Mouse (Mus musculus) urinary bladder, postnatal 4 days (tissue): Measurements from ENCODE around the gene Srebf2.

ENCODE experiments used
- DNase-seq, 2 experiments: peaks; one replicate each; pipeline ENCODE4 v3.0.0; 2021 to 2022; ENCODE audit warnings: low spot score in 2 of 2

Srebf2 gene

DNA sequence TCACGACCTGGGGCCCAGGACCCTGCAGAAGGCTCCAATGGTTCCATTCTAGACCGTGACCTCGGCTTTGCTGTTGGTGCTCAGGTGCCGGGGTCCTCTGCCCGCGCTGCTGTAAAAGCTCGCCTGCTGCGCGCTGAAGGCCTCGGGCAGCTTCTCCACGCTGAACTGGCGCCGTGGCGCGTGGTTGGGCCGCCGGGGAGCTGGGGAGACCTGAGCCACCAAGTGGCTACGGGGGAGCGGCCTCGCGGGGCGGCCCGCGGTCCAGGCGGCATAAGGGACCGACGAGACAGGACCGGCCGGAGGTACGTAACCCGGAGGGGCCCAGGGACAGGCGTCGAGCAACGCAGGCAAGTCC, 60.1 kb downstream of the Srebf2 start:
- DNase-seq = no peak

DNA sequence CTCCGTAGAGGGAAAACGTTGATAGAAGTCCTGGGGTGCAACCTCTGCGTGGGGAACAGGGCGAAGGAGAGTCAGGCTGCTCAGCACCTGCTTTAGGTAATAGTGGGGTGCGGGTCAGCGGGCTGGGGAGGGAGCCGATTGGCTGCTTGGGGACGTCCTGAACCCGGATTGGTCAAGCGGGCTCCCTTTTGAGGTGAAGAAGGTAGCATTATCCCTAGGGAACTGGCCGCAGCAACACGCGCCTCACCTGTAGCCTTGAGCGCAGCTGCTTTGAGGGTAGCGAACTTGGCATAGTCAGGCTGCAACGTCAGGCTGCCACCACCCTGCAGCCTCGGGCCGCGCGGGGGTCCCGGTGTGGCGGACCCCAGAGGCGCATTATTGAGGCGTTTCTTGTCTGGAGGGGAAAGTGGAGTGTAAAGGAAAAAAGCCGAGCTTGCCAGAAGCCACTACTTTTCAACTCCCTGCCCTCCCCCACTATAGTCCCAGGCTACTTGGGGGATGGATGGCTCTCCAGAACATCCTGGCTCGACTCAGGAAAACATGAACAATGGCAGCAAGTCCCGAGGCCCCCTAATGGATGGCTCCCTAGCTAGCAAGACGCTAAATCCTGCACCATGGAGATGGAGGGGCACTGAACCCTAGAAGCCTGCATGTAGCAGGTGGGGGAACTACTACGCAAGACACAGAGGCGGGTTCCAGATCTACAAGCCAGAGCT, 60.7 kb downstream of the Srebf2 start:
- no peak for DNase-seq

DNA sequence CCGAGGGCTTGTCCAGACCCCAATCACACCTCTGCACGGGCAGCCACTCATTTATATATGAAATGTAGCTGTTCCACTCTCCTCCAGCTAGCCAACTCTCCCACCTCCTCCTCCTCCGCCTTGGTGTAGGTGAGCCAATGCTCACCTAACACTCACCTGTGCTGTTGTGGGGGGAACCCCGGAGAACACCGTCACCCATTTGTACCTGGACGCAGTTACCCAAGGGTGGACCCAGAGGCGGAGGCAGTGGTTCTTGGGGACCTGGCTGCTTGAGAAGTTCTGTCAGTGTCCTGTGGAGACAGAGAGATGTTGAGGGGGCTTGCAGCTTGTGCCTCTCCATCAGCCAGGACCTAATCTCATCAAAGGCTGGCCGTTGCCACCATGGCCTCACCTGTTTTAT, 61.3 kb downstream of the Srebf2 start:
- no peak for DNase-seq

- no peak for DNase-seq
These were observed 62.5 kb downstream of the Srebf2 start for GRCm38 (mm10) chr15:82209295-82210050.

GRCm38 (mm10) chr15:82210801-82211200, 63.8 kb downstream of the Srebf2 start:
- DNase-seq = no peak

GRCm38 (mm10) chr15:82211281-82211680, 64.3 kb downstream of the Srebf2 start:
- DNase-seq = no peak

DNA sequence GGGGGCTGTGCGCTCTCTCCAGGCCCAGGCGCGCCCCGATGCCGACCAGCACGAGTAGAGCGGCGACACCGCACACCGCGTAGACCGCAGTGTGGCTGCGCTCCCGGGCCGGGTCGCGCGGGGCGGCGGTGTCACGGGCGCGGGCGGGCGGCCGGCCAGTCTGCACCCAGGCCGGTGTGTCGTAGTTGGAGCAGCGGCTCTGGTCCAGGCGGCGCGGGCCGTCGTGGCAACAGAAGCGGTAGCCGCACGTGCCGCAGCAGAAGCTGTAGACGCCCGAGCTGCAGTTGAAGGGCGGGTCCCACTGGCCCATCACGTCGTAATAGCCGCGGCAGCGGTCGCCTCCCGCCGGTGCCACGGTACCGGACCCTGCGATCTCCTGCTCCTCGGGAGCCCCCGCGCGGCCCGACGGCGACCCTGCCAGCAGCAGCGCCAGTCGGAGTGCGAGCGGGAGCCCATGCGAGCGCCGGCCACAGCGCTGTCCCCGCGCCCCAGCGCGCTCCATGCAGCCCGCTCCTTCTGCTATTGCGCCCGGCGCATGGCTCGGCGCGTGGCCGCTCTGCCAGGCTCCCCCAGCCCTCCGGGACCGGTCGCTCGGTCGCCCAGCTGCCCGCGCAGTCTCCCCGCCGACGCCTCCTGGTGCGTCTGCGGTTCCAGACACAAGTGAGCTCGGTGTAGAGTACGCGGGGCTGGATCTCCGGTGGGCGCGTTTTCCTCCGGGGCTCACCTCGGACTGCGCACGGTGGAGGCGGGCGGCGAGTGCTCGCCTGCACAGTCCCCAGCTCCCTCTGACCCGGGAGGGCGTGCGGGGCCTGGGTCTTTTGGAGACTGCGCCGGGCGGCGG, 65.2 kb downstream of the Srebf2 start:
- no peak for DNase-seq

DNA sequence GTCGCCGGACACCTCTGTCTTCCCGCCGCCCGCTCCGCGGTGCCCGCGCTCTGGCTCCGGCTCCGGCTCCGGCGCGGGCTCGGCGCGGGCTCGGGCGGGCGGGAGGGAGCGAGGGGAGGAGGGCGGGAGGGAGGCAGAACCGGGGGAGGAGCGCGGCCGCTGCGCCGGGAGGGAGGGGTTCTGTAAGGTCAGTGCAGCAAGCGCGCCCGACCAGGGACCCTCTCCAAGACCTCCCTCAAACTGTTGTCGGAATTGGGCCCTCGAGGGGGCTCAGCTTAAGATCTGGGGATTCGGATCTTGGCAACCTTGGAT, 65.7 kb downstream of the Srebf2 start, which contains the start of gene Shisa8:
Gene Shisa8, minus strand, starts transcription at position 64 of the 312 bp plus-strand sequence.
- DNase-seq = no peak

GRCm38 (mm10) chr15:82213222-82213621, 66.2 kb downstream of the Srebf2 start:
- no peak for DNase-seq

DNA sequence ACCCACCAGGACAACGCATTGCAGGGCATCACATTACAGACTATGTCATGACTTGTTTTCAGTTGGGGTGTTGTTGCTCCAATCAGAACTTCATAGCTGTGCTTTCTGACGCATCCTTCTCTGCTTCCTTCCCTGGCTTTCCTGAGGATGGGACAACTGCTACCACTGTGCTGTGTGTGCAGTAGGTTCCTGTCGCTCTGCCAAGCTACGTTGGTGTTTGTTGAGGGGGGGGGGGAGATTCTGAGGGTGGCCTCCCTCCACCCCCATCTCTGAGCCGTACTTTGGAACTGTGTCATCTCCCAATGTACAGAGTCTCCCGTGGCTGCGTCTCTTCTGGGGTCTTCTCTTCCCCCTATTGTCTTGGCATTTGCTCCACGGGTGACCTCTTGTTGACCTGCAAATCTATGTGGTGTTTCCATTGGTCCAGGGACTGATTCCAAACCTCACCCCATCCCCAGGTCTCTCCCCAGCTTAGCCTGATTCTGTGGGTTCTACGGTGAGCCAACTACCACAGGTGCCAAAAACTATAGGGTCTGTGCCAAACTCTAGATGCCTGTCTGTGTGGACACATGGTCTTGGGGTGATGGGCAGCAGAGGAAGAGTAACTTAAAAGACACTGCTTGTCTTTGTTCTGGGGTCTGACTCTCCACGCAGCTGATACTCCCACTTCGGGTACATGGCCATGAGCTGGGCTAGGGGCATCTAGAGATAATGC, 68.5 kb downstream of the Srebf2 start:
- no peak for DNase-seq

- no peak for DNase-seq
These were observed 69.3 kb downstream of the Srebf2 start for GRCm38 (mm10) chr15:82216142-82216827.

GRCm38 (mm10) chr15:82217039-82217438, 70.1 kb downstream of the Srebf2 start:
- no peak for DNase-seq

- DNase-seq = no peak
These were observed 71.0 kb downstream of the Srebf2 start for GRCm38 (mm10) chr15:82217980-82218379.

- no peak for DNase-seq
These were observed 72.0 kb downstream of the Srebf2 start for GRCm38 (mm10) chr15:82218778-82219666.

DNA sequence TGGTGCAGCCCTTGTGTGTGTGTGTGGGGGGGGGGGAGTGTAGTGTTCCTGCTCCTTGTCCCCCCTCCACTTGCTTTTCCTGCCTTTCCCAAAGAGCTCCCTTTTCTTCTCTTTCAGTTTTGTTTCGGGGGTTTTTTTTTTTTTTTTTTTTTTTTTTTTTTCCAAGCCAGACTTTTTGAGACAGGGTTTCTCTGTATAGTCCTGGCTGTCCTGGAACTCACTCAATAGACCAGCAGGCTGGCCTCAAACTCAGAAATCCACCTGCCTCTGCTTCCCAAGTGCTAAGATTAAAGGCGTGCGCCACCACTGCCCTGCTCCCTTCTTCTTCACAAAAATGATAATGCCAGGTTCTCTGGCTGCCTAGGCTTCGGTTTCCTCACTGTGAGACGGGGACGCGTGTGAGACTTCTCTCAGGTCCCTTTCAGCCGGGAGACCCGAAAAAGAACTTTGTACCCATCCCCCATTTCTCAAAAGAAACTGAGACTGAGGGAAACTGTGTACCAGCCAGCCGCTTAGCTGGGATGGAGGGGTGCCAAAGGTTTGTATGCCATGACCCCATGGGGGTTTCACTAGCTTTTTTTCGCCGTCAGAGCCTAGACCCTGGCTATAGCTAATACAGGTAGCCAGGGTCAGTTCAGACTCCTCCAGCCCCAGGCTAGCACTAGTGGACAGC, 73.2 kb downstream of the Srebf2 start:
- no peak for DNase-seq

DNA sequence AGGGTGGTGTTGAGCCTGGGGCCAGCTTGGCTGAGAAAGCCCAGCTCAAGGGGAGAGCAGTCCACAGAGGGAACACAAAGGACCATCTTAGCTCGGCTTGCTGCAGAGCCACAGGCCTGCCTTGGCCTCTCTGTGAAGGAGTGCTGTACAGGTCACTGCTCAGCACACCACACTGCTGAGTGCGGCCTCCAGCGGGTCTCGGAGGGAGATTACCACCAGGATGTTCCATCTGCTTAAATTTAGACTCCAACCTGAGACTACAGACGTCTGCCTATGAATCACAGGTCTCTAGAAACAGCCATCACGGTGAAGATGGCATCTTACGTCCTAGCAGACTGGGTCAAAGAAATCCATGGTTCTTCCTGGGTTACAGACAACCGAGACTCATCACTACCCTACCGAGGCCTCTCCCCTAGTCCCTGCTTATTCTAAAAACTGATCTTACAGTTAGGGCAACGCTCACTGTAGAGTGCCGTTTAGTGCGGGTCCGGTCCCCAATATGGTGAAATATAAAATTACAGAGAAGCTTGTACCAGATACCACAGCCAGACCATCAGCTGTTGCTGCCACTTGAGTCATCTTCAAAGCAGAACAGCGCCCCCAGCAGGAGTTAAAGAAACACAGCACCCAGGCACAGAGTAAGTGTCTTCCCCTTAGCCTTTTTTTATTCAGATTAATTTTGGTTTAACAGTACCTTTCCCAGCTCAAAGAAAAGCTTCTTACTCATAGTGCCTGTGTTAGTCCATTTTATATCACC, 74.3 kb downstream of the Srebf2 start:
- no peak for DNase-seq

DNA sequence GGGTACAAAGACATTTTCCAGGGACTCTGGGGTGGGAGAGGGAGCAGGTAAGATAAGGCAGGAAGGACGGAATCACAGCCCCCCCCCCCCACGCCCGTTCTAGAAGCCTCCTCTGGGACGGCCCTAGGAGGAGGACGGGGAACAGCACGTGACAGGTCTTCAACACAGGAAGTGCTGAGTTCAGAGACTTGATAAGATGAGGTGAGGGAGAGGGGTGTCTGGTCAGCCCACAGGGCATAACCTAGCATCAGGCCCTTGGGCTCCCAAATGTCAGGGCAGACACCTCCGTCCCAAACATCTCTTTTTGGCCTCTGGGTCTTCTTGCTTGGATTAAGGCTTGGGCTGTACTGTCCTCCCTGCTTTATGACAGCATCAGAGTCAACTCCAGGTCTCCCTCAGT, 76.3 kb downstream of the Srebf2 start:
- no peak for DNase-seq

- no peak for DNase-seq
These were observed 76.9 kb downstream of the Srebf2 start, which contains the start of gene Tnfrsf13c for GRCm38 (mm10) chr15:82223657-82224601. Tnfrsf13c (minus strand) TSS chr15:82224369.
